Mouse (Mus musculus) adrenal gland (tissue): Measurements from ENCODE around the gene Phf21b.
"Not testable (repeated sequence)": the region's sequence is repeated elsewhere in the genome, so short reads cannot be mapped to it uniquely, and the experiment has no call there.

Experiments
- intact Hi-C: fragments of 180-260 bp; cut with DNase I; formaldehyde crosslinking; loops from one replicate; pipeline ENCODE4 v1.15.1; 2025

Gene Phf21b

DNA sequence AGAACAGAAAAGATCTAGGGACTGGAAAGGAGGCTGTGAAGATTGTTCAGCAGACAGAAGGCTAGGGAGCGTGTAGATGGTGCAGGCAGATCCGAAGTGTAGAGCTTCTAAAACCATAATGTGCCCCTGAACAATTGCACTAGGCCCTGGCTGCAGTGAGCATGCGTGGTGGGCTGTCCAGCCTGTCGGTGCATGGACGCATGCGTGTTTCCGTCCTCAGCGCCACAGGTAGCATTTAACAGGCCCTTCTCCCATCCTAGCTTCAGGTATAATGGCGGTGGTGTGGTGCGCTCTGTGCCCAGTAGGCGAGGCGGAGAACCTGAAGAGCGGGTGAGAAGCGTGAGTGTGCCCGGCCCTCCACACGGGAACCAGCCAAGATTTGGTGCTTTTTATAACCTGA, 71.0 kb downstream of the Phf21b start:
- intact Hi-C loops = no loop called here

DNA sequence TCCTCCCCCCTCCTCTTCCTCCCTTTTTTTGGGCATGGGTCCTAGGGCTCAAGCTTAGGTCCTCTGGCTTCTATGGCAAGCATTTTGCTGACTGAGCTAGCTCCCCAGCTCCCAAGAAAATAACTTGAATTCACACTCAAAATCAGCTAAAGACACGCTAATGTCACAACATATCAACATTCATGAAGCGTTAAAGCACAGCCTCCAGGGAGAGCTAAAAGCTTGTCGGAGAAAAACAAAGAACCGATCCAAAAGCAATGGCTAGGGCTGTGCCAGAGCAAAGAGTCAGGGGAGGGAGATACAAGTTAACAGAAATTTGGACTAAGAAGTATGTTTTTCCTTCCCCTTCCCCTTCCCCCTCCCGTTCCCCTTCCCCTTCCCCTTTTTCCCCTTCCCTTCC, 77.3 kb downstream of the Phf21b start:
- intact Hi-C loops = no loop called here

DNA sequence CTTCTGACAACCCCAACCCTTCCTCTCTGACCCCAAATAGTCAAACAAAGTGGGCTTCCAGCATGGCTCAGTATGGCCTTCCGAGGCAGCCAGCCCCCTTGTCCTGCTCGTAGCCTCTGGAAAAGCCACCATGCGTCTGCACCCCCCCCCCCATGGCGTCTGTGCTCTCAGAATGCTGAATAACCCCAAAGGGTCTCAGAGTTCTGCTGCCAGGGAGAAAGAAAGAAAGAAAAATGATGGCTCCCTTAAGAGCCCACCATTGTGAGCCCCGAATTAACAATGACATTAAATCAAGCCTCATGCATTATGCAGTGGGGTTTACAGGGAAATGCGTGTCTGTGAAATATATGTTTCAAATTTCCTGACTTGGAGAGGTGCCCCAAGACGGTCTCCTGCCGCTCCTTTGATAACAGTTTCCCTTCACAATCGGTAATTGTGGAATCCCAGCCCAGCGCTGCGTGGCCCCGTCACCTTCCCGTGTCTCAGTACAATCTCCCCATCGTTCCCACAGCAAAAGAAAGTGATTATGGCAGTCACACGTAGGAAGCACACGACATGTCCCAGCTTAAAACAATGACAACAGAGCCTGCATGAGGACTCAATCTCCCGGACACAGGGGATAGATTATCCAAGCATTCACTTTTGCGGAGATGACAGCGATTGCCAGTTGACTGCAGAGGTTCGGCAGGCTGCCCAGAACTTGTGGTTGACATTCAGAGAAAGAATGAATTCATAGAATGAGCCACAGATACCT, 80.3 kb downstream of the Phf21b start:
- intact Hi-C loops = no loop called here

DNA sequence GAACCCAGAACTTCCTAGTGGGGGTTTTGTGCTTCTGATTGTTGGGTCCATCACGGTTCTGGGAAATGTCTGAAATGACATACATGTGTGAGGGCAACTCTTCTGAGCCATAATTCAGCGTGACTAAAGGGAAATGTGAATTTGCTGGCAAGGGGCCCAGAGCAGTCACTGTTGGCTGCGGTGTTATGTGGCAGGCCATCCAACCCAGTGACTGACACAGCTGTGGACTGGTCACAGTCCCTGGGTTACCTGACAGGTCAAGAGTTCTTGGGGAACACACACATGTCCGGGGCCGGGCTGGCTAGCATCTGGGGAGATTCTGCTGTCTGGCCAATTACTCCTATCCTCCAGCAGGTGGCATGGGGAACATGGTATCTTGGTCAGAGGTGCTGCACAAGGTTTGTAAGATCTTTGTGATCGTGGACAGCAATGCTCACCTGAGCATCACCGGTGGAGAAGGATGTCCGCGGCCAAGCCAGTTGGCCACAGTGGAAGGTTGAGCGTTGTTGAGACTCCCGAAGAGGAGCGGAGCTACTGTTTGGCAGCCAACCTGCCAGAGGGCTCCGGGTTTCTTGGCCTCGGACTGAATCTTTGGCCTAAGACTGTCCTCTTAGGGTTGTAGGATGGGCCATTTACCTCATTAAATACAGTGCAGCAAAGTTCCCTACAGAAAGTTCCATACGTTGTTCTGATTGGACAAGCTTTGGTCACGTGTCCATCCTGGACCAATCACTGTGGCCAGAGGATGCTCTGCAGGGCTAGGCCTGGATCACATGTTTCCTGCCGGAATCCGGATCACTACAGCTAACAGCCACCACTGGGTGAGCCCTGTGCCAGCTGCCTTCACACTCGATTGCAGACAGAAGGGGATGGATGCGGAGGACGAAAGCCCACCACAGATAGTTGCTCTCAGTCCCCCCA, 83.4 kb downstream of the Phf21b start:
- intact Hi-C loops = no loop called here

DNA sequence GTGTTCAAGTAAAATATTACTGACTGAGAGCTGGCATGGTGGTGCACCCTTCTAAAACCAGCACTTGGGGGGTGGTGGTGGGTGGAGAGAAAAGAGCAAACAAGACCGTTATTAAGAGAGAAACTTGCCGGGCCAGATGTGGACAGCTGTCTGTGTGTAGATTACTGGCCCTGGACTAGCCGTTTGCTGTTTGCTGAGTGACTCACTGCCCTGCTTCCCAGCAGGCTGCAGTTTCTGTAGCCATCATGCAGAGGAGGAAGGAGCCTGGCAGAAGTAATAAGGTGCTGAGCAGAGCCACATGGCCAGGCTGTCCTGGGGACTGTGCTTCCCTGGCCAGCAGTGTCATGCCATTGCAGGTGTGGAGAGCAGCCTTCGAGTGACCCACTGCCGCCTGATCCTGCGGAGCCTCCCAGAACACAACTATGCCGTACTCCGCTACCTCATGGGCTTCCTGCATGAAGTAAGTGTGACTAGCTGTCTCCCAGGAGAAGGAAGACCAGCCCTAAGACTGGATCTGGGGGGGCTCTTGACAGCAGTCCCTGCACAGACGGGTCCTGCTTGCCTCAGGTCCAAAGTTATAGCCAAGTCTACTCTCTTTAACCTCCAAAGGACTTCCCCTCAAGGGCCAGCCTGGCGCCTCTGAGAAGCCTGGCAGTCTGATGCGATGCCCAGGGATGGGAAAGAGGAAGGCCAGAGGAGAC, 86.1 kb downstream of the Phf21b start:
- intact Hi-C loops = no loop called here

DNA sequence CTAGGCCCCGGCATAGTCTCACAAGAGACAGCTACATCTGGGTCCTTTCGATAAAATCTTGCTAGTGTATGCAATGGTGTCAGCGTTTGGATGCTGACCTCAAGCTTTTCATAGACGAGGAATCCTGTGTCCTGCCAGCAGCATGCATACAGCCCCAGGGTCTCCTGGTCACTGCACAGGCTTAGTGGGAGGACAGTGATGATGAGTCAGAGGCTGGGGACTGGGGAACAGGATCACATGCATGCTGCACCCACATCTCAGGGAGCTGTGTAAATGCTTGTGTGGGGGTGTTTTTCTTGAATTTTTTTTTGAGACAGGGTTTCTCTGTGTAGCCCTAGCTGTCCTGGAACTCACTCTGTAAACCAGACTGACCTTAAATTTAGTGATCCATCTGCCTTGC, 87.3 kb downstream of the Phf21b start:
- intact Hi-C loops = not testable (repeated sequence)

DNA sequence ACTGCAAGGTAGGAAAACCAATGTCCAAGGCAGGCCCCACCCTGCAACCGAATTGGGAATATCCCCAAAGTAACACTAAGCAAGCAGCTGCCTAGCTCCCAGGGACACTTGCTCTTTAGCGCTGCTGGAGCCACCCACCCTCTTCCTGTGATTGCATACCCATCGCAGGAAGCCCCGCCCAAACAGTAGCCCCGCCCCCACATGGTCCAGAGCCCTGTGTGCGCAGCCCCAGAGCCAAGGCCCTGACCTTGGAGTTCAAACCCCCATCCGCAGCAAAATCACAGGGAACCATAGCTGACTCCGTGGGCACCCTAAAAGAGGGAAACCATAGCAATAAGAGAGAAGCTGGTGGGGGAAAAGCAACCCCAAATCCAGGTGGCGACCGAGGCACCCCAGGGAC, 89.2 kb downstream of the Phf21b start:
- intact Hi-C loops = no loop called here

DNA sequence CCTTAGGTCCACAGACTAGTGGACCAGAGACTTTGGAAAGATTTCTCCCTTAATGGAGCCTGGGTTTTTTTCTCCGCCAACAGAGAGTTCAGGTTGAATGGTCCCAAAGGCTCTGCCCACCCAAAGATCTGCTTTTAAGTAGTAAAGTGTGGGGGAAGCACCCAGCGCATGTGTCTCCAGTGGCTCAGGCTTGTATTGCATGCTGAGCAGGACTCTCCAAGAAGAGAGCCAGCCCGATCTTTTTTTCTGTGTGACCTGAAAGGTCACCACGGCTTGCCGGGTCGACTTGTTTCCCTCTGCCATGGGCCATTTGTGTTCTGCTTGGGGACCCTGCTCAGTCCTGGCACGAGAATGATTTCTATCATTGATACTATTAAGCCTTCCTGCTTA, 92.4 kb downstream of the Phf21b start:
- intact Hi-C loops = no loop called here

DNA sequence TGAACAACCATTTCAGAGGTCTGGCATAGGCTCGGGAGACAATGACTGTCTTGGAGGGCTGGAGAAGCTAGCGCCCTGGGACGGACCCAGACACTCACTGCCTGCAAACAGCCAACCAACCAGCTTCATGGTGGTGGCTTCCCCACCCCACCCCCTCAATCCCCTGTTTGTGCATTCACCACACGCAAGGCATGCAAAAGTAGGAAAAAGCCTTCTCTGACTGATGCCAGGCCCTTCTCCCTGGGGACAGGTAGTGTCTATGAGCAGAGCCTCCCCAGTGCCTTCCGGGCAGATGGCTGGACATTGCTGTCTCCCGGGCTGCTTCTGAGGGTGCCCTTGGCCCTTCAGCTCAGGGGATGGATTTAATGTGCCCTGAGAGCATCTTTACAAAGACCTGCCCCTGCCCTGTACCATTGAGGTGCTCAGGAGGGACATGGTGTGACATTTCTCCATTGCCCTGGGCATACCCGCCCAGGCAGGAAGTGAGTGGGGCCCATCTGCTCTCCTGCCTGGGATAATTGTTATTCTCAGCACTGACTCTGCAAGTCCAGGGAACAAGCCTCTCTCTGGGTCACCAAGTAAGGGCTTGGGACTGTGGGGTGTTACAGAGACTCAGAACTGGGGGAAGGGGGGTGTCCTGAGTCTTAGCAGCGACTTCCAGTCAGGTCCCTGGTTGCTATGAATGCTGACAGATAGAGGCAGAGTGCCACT, 93.0 kb downstream of the Phf21b start:
- intact Hi-C loops = no loop called here

DNA sequence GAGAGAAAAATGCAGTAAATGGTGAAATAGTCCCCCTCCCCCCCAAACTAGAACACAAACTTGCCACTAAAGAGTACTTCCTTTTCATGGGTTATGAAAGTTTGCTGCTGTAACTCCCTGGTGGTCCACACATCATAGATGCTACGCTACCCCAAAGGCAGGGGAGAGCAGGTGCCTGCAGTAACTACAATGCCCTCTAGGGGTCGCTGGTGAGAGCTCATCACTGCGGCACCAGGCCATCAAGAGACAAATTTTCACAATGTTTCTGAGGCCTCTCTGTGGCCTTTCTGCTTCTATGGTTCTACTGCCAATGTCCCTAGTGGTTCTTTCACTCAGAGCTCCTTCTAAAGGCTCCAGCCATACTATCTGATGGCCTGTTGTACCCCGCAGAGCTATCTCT, 97.4 kb downstream of the Phf21b start:
- intact Hi-C loops = loop anchor here (5.0 kb wide), 1 partner anchor 134 kb away; no protein-coding TSS in a partner anchor

DNA sequence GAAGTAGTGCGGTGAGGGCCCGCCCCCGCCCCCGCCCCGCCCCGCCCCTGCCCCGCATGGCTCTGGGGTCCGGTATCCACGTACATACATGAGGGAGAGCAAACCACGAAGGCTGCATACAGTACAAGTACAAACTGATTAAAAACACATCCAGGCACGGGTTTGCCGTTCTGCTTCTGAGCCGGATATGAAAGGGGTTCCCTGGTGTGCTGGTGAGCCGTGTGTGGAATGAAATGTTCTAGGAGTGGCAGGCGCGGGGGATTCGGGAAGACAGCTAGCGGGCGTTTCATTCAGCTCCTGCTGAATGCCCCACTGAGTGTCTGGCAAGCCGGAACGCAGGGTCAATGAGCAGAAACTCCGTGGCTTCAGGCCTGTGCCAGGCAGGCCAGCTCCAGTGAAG, 99.4 kb downstream of the Phf21b start:
- intact Hi-C loops = loop anchor here (5.0 kb wide), 1 partner anchor 136 kb away; no protein-coding TSS in a partner anchor

DNA sequence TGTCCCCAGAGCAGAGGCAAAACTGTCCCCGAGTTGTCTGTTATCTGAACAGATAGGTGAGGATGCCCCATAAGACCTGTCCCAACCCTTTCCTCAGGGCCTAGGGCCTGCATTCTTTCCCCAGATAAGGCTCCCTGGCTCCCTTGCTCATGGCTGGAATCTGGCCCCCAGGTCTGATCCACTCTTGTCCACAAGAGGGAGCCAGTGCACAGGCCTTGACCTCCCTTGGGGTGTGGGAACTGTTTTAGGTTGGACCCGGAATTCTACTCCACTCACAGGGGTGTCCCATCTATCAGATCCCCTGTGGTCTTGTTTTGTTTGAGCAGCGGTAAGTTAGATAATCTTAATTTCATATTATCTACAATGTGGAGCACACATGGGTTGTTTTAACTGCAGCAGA, 100.9 kb downstream of the Phf21b start:
- intact Hi-C loops = loop anchor here (5.0 kb wide), 1 partner anchor 137 kb away; no protein-coding TSS in a partner anchor

DNA sequence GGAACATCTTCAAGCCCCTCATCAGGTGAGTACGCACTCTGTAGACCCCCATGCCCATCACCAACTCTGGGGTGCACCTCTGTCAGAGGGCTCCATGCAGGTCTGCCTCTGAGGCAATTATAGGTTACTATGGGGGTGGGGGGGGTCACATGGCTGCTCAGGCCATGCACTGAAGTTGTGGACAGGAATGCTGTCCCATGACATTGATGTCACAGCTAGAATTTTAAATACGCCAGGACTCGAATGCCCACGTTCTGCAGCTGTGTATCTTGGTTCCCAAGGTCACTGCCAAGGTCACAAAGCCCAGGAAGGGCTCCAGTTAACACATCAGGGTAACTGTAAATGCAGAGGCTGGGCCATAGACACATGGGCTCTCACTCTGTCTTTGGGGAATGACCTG, 110.0 kb downstream of the Phf21b start:
- intact Hi-C loops = no loop called here

DNA sequence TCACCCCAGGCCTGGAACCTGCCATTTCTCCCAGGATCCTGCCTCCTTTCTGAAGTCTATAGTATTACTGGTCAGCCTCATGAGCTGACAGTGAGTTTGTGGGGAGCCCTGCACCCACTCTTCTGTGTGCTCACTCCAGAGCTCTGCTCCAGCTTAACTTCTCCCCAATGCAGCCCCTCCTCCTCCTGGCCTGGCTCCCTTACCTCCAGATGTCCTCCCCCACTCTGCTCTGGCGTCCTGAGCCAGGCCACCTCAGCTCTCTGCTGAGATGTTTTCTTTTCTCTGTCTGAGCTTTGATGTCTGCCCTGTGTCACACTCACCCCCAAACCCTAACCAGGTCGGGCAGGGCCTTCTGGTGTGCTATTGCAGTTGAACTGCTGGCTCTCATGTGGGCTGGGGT, 111.5 kb downstream of the Phf21b start:
- intact Hi-C loops = no loop called here

DNA sequence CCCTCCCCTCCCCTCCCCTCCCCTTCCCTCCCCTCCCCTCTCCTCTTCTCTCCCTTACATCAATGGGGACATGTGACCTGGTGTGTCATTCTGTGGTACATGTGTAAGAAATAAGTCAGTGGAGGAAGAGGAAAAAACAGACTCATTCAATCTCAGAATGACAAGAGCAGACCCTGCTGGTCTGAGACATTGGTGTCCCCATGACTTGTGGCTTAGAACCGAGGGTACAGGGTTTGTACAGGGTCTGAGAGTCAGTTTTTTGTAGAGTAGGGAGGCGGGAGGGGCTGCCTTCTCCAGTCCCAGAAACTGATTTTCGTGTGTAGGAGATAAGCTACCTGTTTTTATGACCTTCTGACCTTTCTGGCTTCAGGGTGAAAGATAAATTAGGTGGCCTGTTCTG, 112.5 kb downstream of the Phf21b start:
- intact Hi-C loops = no loop called here

DNA sequence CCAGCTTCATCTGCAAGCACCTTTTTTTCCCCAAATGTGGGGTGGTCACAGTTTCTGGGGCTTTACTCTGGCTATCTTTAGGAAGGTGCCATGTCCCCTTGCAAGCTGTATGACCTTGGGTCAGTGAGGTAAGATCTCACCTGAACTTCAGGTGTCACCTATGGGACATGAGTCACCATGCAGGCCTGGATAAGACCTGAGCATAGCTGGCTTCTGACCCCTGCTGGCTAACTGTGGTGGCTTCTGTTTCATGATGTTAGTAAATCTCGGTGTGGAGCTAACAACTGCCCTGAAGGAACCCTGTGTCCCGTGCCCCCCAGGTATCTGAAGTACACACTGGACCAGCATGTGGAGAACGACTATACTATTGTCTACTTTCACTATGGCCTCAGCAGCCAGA, 114.3 kb downstream of the Phf21b start:
- intact Hi-C loops = no loop called here

DNA sequence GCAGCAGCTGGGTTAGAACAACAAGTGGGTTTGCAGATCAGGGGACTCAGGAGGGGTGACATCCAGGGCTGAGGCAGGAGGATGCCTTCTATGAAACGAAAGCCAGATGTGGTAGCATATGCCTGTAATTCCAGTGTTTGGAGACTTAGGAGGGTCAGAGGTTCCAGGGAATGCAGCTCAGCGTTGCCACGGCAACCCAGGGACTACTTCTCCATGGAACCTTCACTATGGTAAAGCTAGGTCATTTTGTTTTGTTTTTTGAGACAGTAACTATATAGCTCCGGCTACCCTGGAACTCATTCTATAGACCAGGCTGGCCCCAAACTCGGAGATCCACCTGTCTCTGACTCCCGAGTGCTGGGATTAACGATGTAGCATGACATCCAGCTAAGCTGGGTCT, 117.6 kb downstream of the Phf21b start:
- intact Hi-C loops = no loop called here

DNA sequence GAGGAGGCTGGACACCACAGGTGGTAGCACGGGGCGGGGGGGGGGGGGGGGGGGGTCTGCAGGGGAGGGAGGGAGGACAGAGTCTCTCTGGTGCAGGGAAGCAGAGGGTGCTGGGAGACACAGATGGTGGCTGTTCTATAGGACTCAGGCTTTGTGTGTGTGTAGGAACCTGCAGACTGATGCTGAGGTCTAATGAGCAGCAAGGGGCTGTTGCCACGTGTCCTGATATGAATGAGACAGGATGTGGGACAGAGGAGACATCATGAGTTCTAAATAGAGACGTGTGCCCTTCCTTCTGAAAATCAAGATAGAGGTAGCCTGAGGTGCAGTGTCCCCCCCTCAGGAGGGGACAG, 118.9 kb downstream of the Phf21b start:
- intact Hi-C loops = no loop called here

DNA sequence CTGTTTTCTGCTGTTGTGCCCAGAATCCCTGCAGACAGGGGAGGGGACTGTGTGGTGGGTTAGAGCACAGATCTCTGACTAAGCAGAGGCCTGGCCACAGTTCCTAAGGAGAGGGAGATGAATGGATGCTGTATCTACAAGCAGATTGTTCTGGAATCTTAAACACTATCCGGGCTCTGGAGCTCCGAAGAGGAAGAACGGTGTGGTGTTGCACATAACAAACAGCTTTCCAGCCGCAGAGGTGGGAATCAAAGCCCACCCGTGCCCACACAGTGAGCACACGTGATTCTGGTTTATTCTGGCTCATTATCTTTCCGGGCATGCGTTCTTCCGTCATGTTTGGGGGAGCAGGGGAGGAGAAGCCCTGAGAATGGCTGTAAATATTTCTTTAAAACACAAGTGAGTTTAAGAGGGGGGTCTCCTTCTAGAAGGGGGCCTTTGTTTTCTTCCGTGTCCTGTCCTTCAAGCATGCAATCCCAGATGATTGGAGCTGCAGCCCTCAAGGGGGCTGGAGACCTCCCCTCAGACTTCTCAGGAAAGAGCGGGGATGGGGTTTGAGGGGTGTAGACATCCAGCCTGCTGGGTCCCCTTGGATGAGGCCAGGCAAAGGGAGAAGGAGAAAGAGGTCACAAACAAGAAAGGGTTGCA, 119.4 kb downstream of the Phf21b start:
- intact Hi-C loops = no loop called here
